Mouse (Mus musculus) megakaryocyte, embryonic 14.5 days (primary cell): ENCODE data around the gene S100a13.

Experiments
- FLI1 ChIP-seq: IDR thresholded peaks from 2 replicates; pipeline ENCODE4 v1.6.1; 2012; ENCODE audit warnings: low read length, inconsistent platforms, mixed read lengths
- GATA1 ChIP-seq: IDR thresholded peaks from 3 replicates; pipeline ENCODE4 v1.6.1; 2012; ENCODE audit warnings: mixed read lengths, low read length, inconsistent platforms, borderline replicate concordance

DNA sequence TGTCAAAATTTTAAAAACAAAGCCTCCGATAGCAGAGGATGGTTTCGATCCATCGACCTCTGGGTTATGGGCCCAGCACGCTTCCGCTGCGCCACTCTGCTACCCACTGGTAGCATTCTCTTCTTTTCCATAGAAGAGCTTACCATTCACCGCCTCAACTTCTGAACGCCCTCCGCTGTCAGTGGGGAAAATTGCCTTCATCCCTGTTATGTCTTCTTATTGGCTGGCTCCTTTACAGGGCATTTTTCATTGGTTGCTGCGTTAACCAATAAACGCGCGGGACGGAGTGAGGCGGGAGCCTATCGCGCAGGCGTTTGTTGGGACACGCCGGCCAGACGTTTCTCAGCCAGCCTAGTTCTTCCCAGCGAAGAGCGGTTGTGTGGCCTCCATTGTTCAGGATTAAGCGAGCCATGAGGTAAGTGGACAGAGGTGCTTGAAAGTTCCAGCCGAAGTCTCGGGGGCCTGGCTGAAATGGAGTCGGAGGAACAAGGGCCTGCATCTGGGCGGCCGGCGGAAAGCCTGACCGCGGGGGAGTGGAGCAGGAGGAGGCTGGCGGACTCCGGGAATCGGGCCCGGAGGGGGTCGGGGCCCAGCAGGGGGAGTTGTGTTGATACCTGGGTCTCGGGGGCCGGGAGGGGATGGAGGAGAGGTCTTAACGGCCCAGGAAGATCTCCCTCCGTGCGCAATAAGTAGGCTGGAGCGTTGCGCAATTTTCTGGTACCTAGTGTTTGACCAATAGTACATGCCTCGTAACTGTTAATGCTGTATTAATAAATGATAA is 38.2 kb upstream of the S100a13 start, which contains the start of gene Ilf2:
- TF ChIP-seq GATA1 (no peak), FLI1 (no peak)
